Mouse (Mus musculus): ENCODE measurements around the gene Mxi1.

Gene Mxi1

GRCm38 (mm10) chr19:53422358-53423308 is 112.3 kb downstream of the Mxi1 start:
- DNase-seq (ENCODE audit: low spot score in 2 of 2) = peak in 1 of 2 experiments; percentile 18

GRCm38 (mm10) chr19:53423341-53423753 is 113.0 kb downstream of the Mxi1 start:
- DNase-seq (ENCODE audit: low spot score in 2 of 2) = peak in 1 of 2 experiments; percentile 83

GRCm38 (mm10) chr19:53423816-53424465 is 113.6 kb downstream of the Mxi1 start:
- DNase-seq (ENCODE audit: low spot score in 2 of 2) = peak in 1 of 2 experiments; percentile 57

GRCm38 (mm10) chr19:53424629-53425028 is 114.3 kb downstream of the Mxi1 start:
- peak; percentile 50 to 84 for DNase-seq (ENCODE audit: low spot score in 2 of 2)

Measured in spleen, postnatal 10 days (tissue).